Mouse (Mus musculus): ENCODE measurements at regions not wholly inside any gene's neighbourhood (a gene's known extent, or its start where the extent isn't known, plus 50 kb on each side); places are given as distances from the start of the nearest gene placed in this dataset.
"Not testable (repeated sequence)": the region's sequence is repeated elsewhere in the genome, so short reads cannot be mapped to it uniquely, and the experiment has no call there.

GRCm38 (mm10) chr3:98968811-98969210, 75.8 kb upstream of the Hao2 start:
- no peak for DNase-seq

- no peak for DNase-seq
Observed at GRCm38 (mm10) chr3:98975777-98976176, 82.7 kb upstream of the Hao2 start.

GRCm38 (mm10) chr3:98982787-98983186, 89.7 kb upstream of the Hao2 start:
- DNase-seq = no peak

GRCm38 (mm10) chr3:98987266-98987665, 94.2 kb upstream of the Hao2 start:
- not testable (repeated sequence) for DNase-seq

GRCm38 (mm10) chr3:98990801-98991200, 97.8 kb upstream of the Hao2 start:
- DNase-seq = no peak

GRCm38 (mm10) chr3:98991276-98991675, 98.2 kb upstream of the Hao2 start:
- no peak for DNase-seq

- DNase-seq = no peak
Observed at GRCm38 (mm10) chr3:98994086-98994485, 101.0 kb upstream of the Hao2 start.

- DNase-seq = no peak
Observed at GRCm38 (mm10) chr3:99030636-99031035, 110.2 kb upstream of the Wars2 start.

- no peak for DNase-seq
Observed at GRCm38 (mm10) chr3:99046190-99046589, 94.7 kb upstream of the Wars2 start.

- no peak for DNase-seq
Observed at GRCm38 (mm10) chr3:99047156-99047555, 93.7 kb upstream of the Wars2 start.

- peak; percentile 28 for DNase-seq
Observed at GRCm38 (mm10) chr3:99049305-99049704, 91.6 kb upstream of the Wars2 start.

GRCm38 (mm10) chr3:99052176-99052575, 88.7 kb upstream of the Wars2 start:
- DNase-seq = no peak

GRCm38 (mm10) chr3:99067168-99067567, 73.7 kb upstream of the Wars2 start:
- no peak for DNase-seq
